Mouse (Mus musculus) 3134 (cell line): ENCODE results near the gene Samd11.

Experiments
- DNase-seq: peaks from one replicate; pipeline ENCODE4 v3.0.0-alpha.2; 2011; ENCODE audit warnings: low spot score; ENCODE audit not compliant: insufficient read length; ENCODE audit errors: extremely low read depth

The Samd11 gene

GRCm38 (mm10) chr4:156255078-156255839 is at the start of gene Samd11:
Gene Samd11 (minus strand): TSS chr4:156255657.
- DNase-seq: no peak

- DNase-seq: no peak
Observed at GRCm38 (mm10) chr4:156254361-156255077, 938 bp downstream of the Samd11 start.

GRCm38 (mm10) chr4:156253043-156253442 is 2.4 kb downstream of the Samd11 start:
- DNase-seq: no peak

- no peak for DNase-seq
Observed at GRCm38 (mm10) chr4:156252619-156253018, 2.8 kb downstream of the Samd11 start.

- no peak for DNase-seq
Observed at GRCm38 (mm10) chr4:156252140-156252539, 3.3 kb downstream of the Samd11 start.

- no peak for DNase-seq
Observed at GRCm38 (mm10) chr4:156251081-156251480, 4.4 kb downstream of the Samd11 start.

GRCm38 (mm10) chr4:156249567-156249966 is 5.9 kb downstream of the Samd11 start:
- DNase-seq: no peak

GRCm38 (mm10) chr4:156236651-156237447 is 18.6 kb downstream of the Samd11 start:
- no peak for DNase-seq

- peak; percentile 87 for DNase-seq
Observed at GRCm38 (mm10) chr4:156235808-156236533, 19.5 kb downstream of the Samd11 start, which contains the start of gene Noc2l. Gene Noc2l (plus strand): TSS chr4:156236010.

- no peak for DNase-seq
Observed at GRCm38 (mm10) chr4:156235360-156235770, 20.1 kb downstream of the Samd11 start.

- peak; percentile 77 for DNase-seq
Observed at GRCm38 (mm10) chr4:156234701-156235213, 20.7 kb downstream of the Samd11 start, which contains the start of gene Plekhn1. Gene Plekhn1 (minus strand): TSS chr4:156234857.

GRCm38 (mm10) chr4:156234021-156234501 is 21.4 kb downstream of the Samd11 start:
- peak; percentile 37 for DNase-seq

- peak; percentile 86 for DNase-seq
Observed at GRCm38 (mm10) chr4:156228393-156229024, 26.9 kb downstream of the Samd11 start.

- DNase-seq: no peak
Observed at GRCm38 (mm10) chr4:156227752-156228392, 27.6 kb downstream of the Samd11 start.

GRCm38 (mm10) chr4:156224276-156224675 is 31.2 kb downstream of the Samd11 start:
- no peak for DNase-seq

GRCm38 (mm10) chr4:156219936-156220335 is 35.5 kb downstream of the Samd11 start:
- no peak for DNase-seq

GRCm38 (mm10) chr4:156217838-156218237 is 37.6 kb downstream of the Samd11 start:
- DNase-seq: no peak

GRCm38 (mm10) chr4:156217022-156217669 is 38.3 kb downstream of the Samd11 start:
- no peak for DNase-seq
